Mouse (Mus musculus) MEL (cell line): ENCODE results near the gene Pkd1l1. TPM values are rescaled to one million over a fixed set of nuclear protein-coding genes. Genes with fewer than 3 reads are reported as not detected.

ENCODE experiments used
- DNase-seq: peaks from one replicate; pipeline ENCODE4 v3.0.0; 2011; ENCODE audit warnings: low read depth, low spot score
- H3K27ac ChIP-seq: 2 replicates; pipeline ENCODE4 v1.5.1; 2012; ENCODE audit warnings: low read depth, mild to moderate bottlenecking, control low read depth, low read length, moderate library complexity; ENCODE audit not compliant: control insufficient read depth
- H3K27me3 ChIP-seq, 2 experiments: fragments of 150-350 bp in 1 of 2; sonication (generic) in 1 of 2; 2 replicates each; pipeline ENCODE4 v1.6.1; 2012; ENCODE audit warnings: low read length in 2 of 2, mild to moderate bottlenecking in 2 of 2, improper control_type of control experiment in 1 of 2, moderate library complexity in 1 of 2; ENCODE audit not compliant: insufficient read depth in 2 of 2, control insufficient read depth in 1 of 2
- H3K36me3 ChIP-seq, 2 experiments: 2 replicates each; pipeline ENCODE4 v1.6.1; 2012 to 2014; ENCODE audit warnings: low read length in 2 of 2, improper control_type of control experiment in 1 of 2, inconsistent platforms in 1 of 2, mild to moderate bottlenecking in 1 of 2; ENCODE audit not compliant: insufficient read depth in 2 of 2, control insufficient read depth in 1 of 2
- H3K4me1 ChIP-seq, 2 experiments: fragments of 150-350 bp in 1 of 2; sonication (generic) in 1 of 2; 2 replicates each; pipeline ENCODE4 v1.6.1; 2012; ENCODE audit warnings: low read length in 2 of 2, improper control_type of control experiment in 1 of 2, mild to moderate bottlenecking in 1 of 2; ENCODE audit not compliant: insufficient read depth in 2 of 2, control insufficient read depth in 1 of 2
- H3K4me3 ChIP-seq, 2 experiments: fragments of 150-350 bp in 1 of 2; sonication (generic) in 1 of 2; 2 replicates each; pipeline ENCODE4 v1.5.1; 2012; ENCODE audit warnings: low read depth in 2 of 2, low read length in 2 of 2, mild to moderate bottlenecking in 2 of 2, moderate library complexity in 2 of 2, control low read depth in 1 of 2, improper control_type of control experiment in 1 of 2; ENCODE audit not compliant: control insufficient read depth in 1 of 2, insufficient read depth in 1 of 2
- H3K79me2 ChIP-seq: 2 replicates; pipeline ENCODE4 v1.6.1; 2012; ENCODE audit warnings: mild to moderate bottlenecking, low read length, moderate library complexity; ENCODE audit not compliant: control insufficient read depth, poor library complexity, insufficient read depth
- H3K9ac ChIP-seq: 2 replicates; pipeline ENCODE4 v1.6.1; 2012; ENCODE audit warnings: low read depth, mild to moderate bottlenecking, control low read depth, low read length, moderate library complexity; ENCODE audit not compliant: control insufficient read depth, poor library complexity, severe bottlenecking
- H3K9me3 ChIP-seq: fragments of 150-350 bp; sonication (generic); replicated peaks from 2 replicates; pipeline ENCODE4 v1.6.1; 2012; ENCODE audit warnings: mild to moderate bottlenecking, low read length, improper control_type of control experiment, moderate library complexity; ENCODE audit not compliant: insufficient read depth
- CHD1 ChIP-seq: IDR thresholded peaks from 2 replicates; pipeline ENCODE4 v1.6.1; 2012; ENCODE audit warnings: low read depth, mild to moderate bottlenecking, inconsistent platforms, low read length, improper control_type of control experiment
- CTCF ChIP-seq, 3 experiments: IDR thresholded peaks in 2 of 3; conservative IDR thresholded peaks in 1 of 3; 2 replicates each; pipeline ENCODE4 v1.5.1; 2011 to 2012; ENCODE audit warnings: low read length in 3 of 3, low read depth in 2 of 3, mild to moderate bottlenecking in 2 of 3, improper control_type of control experiment in 1 of 3, inconsistent platforms in 1 of 3, mixed read lengths in 1 of 3, moderate library complexity in 1 of 3; ENCODE audit not compliant: control insufficient read depth in 1 of 3, insufficient read depth in 1 of 3, poor library complexity in 1 of 3, severe bottlenecking in 1 of 3
- EP300 ChIP-seq, 2 experiments: IDR thresholded peaks; 2 replicates each; pipeline ENCODE4 v1.6.1; 2011; ENCODE audit warnings: improper control_type of control experiment in 2 of 2, low read length in 2 of 2, low read depth in 1 of 2, mild to moderate bottlenecking in 1 of 2
- ETS1 ChIP-seq: IDR thresholded peaks from 2 replicates; pipeline ENCODE4 v1.6.1; 2012; ENCODE audit warnings: low read depth, mild to moderate bottlenecking, inconsistent platforms, low read length, improper control_type of control experiment, moderate library complexity
- GATA1 ChIP-seq: IDR thresholded peaks from 2 replicates; pipeline ENCODE4 v1.6.1; 2011; ENCODE audit warnings: low read depth, low read length, improper control_type of control experiment
- KAT2A ChIP-seq: conservative IDR thresholded peaks from 2 replicates; pipeline ENCODE4 v1.6.1; 2012; ENCODE audit warnings: low read depth, low read length, improper control_type of control experiment, inconsistent platforms
- MAFK ChIP-seq: IDR thresholded peaks from 2 replicates; pipeline ENCODE4 v1.6.1; 2011; ENCODE audit warnings: low read depth, mild to moderate bottlenecking, low read length, improper control_type of control experiment, borderline replicate concordance
- MAX ChIP-seq: IDR thresholded peaks from 2 replicates; pipeline ENCODE4 v1.6.1; 2011; ENCODE audit warnings: low read length, improper control_type of control experiment
- MAZ ChIP-seq: IDR thresholded peaks from 2 replicates; pipeline ENCODE4 v1.6.1; 2012; ENCODE audit warnings: low read depth, mild to moderate bottlenecking, inconsistent platforms, low read length, improper control_type of control experiment
- MEF2A ChIP-seq: IDR thresholded peaks from 2 replicates; pipeline ENCODE4 v1.6.1; 2014; ENCODE audit warnings: low read depth, mild to moderate bottlenecking, inconsistent platforms, low read length, improper control_type of control experiment; ENCODE audit not compliant: poor library complexity, insufficient replicate concordance, severe bottlenecking; ENCODE audit errors: extremely low read depth
- MXI1 ChIP-seq: IDR thresholded peaks from 2 replicates; pipeline ENCODE4 v1.6.1; 2011; ENCODE audit warnings: mild to moderate bottlenecking, low read depth, low read length, improper control_type of control experiment
- MYB ChIP-seq: IDR thresholded peaks from 2 replicates; pipeline ENCODE4 v1.6.1; 2011; ENCODE audit warnings: mild to moderate bottlenecking, low read depth, low read length, improper control_type of control experiment
- MYC ChIP-seq: IDR thresholded peaks from 2 replicates; pipeline ENCODE4 v1.6.1; 2011; ENCODE audit warnings: low read depth, mild to moderate bottlenecking, low read length, improper control_type of control experiment, moderate library complexity
- POLR2AphosphoS2 ChIP-seq: IDR thresholded peaks from 2 replicates; pipeline ENCODE4 v1.6.1; 2011; ENCODE audit warnings: low read length, improper control_type of control experiment
- RAD21 ChIP-seq: IDR thresholded peaks from 2 replicates; pipeline ENCODE4 v1.6.1; 2011; ENCODE audit warnings: mild to moderate bottlenecking, low read depth, low read length, improper control_type of control experiment
- SMC3 ChIP-seq: IDR thresholded peaks from 2 replicates; pipeline ENCODE4 v1.6.1; 2011; ENCODE audit warnings: low read depth, low read length, improper control_type of control experiment
- TAL1 ChIP-seq: IDR thresholded peaks from 2 replicates; pipeline ENCODE4 v1.6.1; 2012; ENCODE audit warnings: mild to moderate bottlenecking, inconsistent platforms, low read length, moderate library complexity, mixed read lengths
- USF1 ChIP-seq: IDR thresholded peaks from 2 replicates; pipeline ENCODE4 v1.6.1; 2014; ENCODE audit warnings: low read depth, mild to moderate bottlenecking, inconsistent platforms, low read length, improper control_type of control experiment, moderate library complexity
- ZC3H11A ChIP-seq: IDR thresholded peaks from 2 replicates; pipeline ENCODE4 v1.6.1; 2012; ENCODE audit warnings: low read depth, mild to moderate bottlenecking, inconsistent platforms, low read length, improper control_type of control experiment
- ZMIZ1 ChIP-seq: IDR thresholded peaks from 2 replicates; pipeline ENCODE4 v1.6.1; 2012; ENCODE audit warnings: low read depth, mild to moderate bottlenecking, inconsistent platforms, low read length, improper control_type of control experiment, moderate library complexity
- polyA plus RNA-seq, 2 experiments: library from polyadenylated mRNA; stranded (reverse) in 1 of 2; unstranded in 1 of 2; fragments of >175 nt in 1 of 2; fragments of >200 nt in 1 of 2; gene quantifications; 2 replicates each; pipeline versions ENCODE4 v1.2.1 to v1.2.4; 2012; ENCODE audit warnings: low replicate concordance in 2 of 2, low read depth in 1 of 2; ENCODE audit not compliant: insufficient read length in 2 of 2, insufficient read depth in 1 of 2, missing spikeins in 1 of 2
- total RNA-seq: library from RNA; depleted of rRNA; stranded (reverse); fragments of 300-350 nt; gene quantifications from 2 replicates; pipeline ENCODE4 v1.2.3, GENCODE M21; 2012

Gene Pkd1l1
- total and polyA plus RNA-seq, 3 experiments: not detected

GRCm38 (mm10) chr11:8948871-8949270 is 24.2 kb downstream of the Pkd1l1 start:
- Histone ChIP-seq H3K27ac (no peak overlapping the region), H3K27me3 (no peaks in the 10 kb centered on the region), H3K9ac (no peak overlapping the region), H3K4me3 (no peak overlapping the region), H3K36me3 (no peaks in the 10 kb centered on the region), H3K79me2 (no peaks in the 10 kb centered on the region)
- no peak for DNase-seq
- no peak for TF ChIP-seq ETS1
- no peak for TF ChIP-seq KAT2A
- TF ChIP-seq POLR2AphosphoS2: no peak
- TF ChIP-seq CTCF (IDR thresholded peaks at IDR 0.05 in 2 of 3, conservative IDR thresholded peaks at IDR 0.05 in 1 of 3; ENCODE audit: control insufficient read depth in 1 of 3, insufficient read depth in 1 of 3, low read depth in 2 of 3, low read length in 3 of 3, poor library complexity in 1 of 3, severe bottlenecking in 1 of 3): no peak
- TF ChIP-seq USF1: no peak
- no peak for TF ChIP-seq SMC3
- TF ChIP-seq GATA1: no peak
- no peak for TF ChIP-seq TAL1
- no peak for TF ChIP-seq MXI1
- TF ChIP-seq MYC: no peak
- TF ChIP-seq CHD1: no peak
- TF ChIP-seq, all 39 proteins: peak for 0
- Histone ChIP-seq H3K4me1 (no peaks in the 10 kb centered on the region), H3K9me3 (no peaks in the 10 kb centered on the region)

- DNase-seq: no peak
- H3K27me3 ChIP-seq: no peaks in the 10 kb centered on the region
- H3K9me3 ChIP-seq: no peaks in the 10 kb centered on the region
- no peaks in the 10 kb centered on the region for H3K79me2 ChIP-seq
- H3K36me3 ChIP-seq: no peaks in the 10 kb centered on the region
- no peak overlapping the region for H3K27ac ChIP-seq
- H3K4me3 ChIP-seq: no peak overlapping the region
- H3K4me1 ChIP-seq: no peaks in the 10 kb centered on the region
- no peak for TF ChIP-seq MEF2A
- no peak for TF ChIP-seq CHD1
- no peak for TF ChIP-seq ZC3H11A
- no peak for TF ChIP-seq RAD21
- TF ChIP-seq MAZ: no peak
- TF ChIP-seq ZMIZ1: no peak
- TF ChIP-seq MAFK: no peak
- TF ChIP-seq TAL1: no peak
- no peak for TF ChIP-seq EP300 (IDR thresholded peaks at IDR 0.05; ENCODE audit: low read depth in 1 of 2, low read length in 2 of 2)
- no peak for TF ChIP-seq MAX
- TF ChIP-seq GATA1: no peak
- TF ChIP-seq MYB: no peak
- H3K9ac ChIP-seq: no peak overlapping the region
Observed at GRCm38 (mm10) chr11:8944114-8944513, 29.0 kb downstream of the Pkd1l1 start.
